Mouse (Mus musculus) embryonic facial prominence, embryonic 14.5 days (tissue): ENCODE results near the gene Abcc9. TPM values are rescaled to one million over a fixed set of nuclear protein-coding genes. Genes with fewer than 3 reads are reported as not detected.

Experiments used
- ATAC-seq: fragments of 200-750 bp; cut with Nextera tagmentation; 2 replicates; pipeline ENCODE4 v1.8.0; 2017; ENCODE audit warnings: low read depth, moderate number of reproducible peaks, moderate TSS enrichment
- DNase-seq: peaks from one replicate; pipeline ENCODE4 v3.0.0-alpha.2; 2015; ENCODE audit warnings: low spot score
- H3K27ac ChIP-seq: fragments of 300-500 bp; sonication (generic); replicated peaks from 2 replicates; pipeline ENCODE4 v1.5.1; 2014; ENCODE audit warnings: low read depth, mild to moderate bottlenecking, low read length, moderate library complexity
- H3K27me3 ChIP-seq: fragments of 300-500 bp; sonication (generic); replicated peaks from 2 replicates; pipeline ENCODE4 v1.6.1; 2014; ENCODE audit warnings: low read length; ENCODE audit not compliant: control insufficient read depth, insufficient read depth
- H3K36me3 ChIP-seq: fragments of 300-500 bp; sonication (generic); 2 replicates; pipeline ENCODE4 v1.6.1; 2014; ENCODE audit warnings: low read length, mixed read lengths; ENCODE audit not compliant: control insufficient read depth, insufficient read depth
- H3K4me1 ChIP-seq: fragments of 300-500 bp; sonication (generic); 2 replicates; pipeline ENCODE4 v1.6.1; 2014; ENCODE audit warnings: antibody characterized with exemption, low read length; ENCODE audit not compliant: control insufficient read depth, insufficient read depth
- H3K4me2 ChIP-seq: fragments of 300-500 bp; sonication (generic); 2 replicates; pipeline ENCODE4 v1.6.1; 2014; ENCODE audit warnings: low read depth, mild to moderate bottlenecking, low read length, moderate library complexity, mixed read lengths
- H3K4me3 ChIP-seq: fragments of 300-500 bp; sonication (generic); 2 replicates; pipeline ENCODE4 v1.5.1; 2014; ENCODE audit warnings: low read depth, mild to moderate bottlenecking, low read length
- H3K9ac ChIP-seq: fragments of 300-500 bp; sonication (generic); 2 replicates; pipeline ENCODE4 v1.6.1; 2014; ENCODE audit warnings: low read depth, mild to moderate bottlenecking, low read length, moderate library complexity, mixed read lengths
- H3K9me3 ChIP-seq: fragments of 300-500 bp; sonication (generic); 2 replicates; pipeline ENCODE4 v1.6.1; 2016; ENCODE audit warnings: low read length; ENCODE audit not compliant: control insufficient read depth
- WGBS: fragments of 180-500 bp; shearing (Covaris S2); extraction: QIAGEN DNeasy Blood & Tissue Kit; methylation state at CpG from one replicate; pipeline ENCODE4 v1.1.7; 2014; 5-methylcytosine and 5-hydroxymethylcytosine counted together
- polyA plus RNA-seq: library from polyadenylated mRNA; unstranded; fragments of >200 nt; fragmentation: Nextera tagmentation; extraction: Ambion mirVana; gene quantifications from 2 replicates; pipeline ENCODE4 v1.2.1, GENCODE M21; 2014

Gene Abcc9
- polyA plus RNA-seq, result 7.7 and 7.9 TPM in 2 replicates

DNA sequence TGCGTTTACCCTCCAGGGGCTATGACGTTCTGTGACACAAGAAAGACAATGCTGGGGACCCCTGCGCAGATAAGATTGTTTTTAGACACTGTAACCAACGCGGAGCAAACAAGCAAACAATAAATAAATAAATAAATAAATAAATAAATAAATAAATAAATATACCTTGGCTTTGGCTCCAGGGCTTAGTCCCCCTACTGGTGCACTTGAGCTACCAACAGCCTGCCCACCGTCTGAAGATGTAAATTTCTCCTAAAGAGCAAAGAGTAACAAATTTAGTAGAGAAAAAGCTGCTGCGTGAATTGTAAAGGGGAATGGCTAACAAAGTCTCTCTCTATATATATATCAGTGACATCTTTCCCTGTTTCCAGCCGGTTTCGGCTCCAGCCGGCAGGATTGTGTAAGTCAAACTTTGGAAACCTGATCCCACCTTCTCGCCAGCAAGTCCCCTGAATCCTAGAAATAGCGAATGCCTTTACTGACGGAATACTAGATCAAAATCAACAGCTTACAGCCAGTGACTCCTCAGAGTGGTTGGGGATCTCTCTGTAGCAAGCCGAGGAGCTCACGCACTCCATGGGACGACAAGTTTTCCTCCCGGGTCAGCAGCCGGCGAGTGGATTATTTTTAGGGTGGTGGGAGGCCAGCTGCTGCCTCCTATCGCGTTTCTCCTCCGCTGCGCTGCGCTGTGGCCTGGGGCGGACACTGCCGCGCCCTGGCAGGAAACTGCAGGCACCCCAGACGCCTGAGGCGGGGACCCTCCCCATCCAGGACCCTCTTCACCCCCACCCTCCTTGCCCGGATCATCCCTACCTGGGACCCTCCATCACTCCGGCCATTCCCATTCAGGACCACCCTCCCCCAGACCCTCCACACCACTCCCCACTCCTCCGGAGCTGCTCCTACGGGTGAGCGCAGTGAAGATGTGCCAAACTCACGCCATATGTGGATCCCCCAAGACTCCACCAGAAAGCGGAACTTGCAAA lies at the start of gene Abcc9:
TSS of gene Abcc9 (minus strand) at position 664 of the 986 bp plus-strand sequence.
- H3K9me3 ChIP-seq, result no peaks in the 10 kb centered on the region
- H3K4me1 ChIP-seq, result peaks cover 12% of the 10 kb centered on the region; the same call in 1 of the 2 replicates
- H3K36me3 ChIP-seq, result no peaks in the 10 kb centered on the region
- peak within 1 kb of the TSS; percentile 62 for H3K9ac ChIP-seq
- H3K4me2 ChIP-seq, result peak within 1 kb of the TSS; percentile 88
- peak within 1 kb of the TSS; percentile 48 for H3K4me3 ChIP-seq
- H3K27ac ChIP-seq, result peak within 1 kb of the TSS; percentile 46
- H3K27me3 ChIP-seq, result no peaks in the 10 kb centered on the region
- DNase-seq (peak; percentile 59), ATAC-seq (peak; percentile 73)
- 8% methylated on average over 32 of the region's 36 CpGs for WGBS

DNA sequence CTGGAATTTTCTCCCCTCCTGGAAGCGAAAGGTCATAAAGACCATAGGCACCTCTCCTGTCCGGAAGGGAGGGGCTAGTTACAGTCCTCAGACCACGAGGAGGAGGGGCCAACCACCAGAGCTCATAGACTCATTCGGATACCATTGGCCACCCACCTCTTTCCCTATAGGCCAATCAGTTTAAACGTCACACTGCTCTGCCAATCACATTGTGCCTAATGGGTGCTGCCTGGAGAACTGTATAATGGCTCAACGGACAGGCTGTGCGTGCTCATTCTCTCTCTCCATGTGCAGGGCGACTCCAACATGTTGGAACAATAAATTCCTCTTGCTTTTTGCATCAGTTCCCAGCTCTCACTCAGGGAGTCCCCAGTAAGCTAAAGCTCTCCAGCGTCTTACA lies 49.2 kb upstream of the Abcc9 start:
- no peak overlapping the region for H3K4me2 ChIP-seq
- H3K4me3 ChIP-seq, result no peak overlapping the region
- DNase-seq (no peak), ATAC-seq (peak; percentile 41; the same call in 1 of the 2 replicates)
- no peak overlapping the region for H3K9ac ChIP-seq
- H3K9me3 ChIP-seq, result no peaks in the 10 kb centered on the region
- 49% methylated on average over 9 of the region's 9 CpGs for WGBS
- H3K27ac ChIP-seq, result no peak overlapping the region
- H3K4me1 ChIP-seq, result 0 out of 2 replicates have a peak, but pooled peaks cover 7% of the 10 kb centered on the region
- H3K36me3 ChIP-seq, result no peaks in the 10 kb centered on the region
- peaks cover 10% of the 10 kb centered on the region for H3K27me3 ChIP-seq

DNA sequence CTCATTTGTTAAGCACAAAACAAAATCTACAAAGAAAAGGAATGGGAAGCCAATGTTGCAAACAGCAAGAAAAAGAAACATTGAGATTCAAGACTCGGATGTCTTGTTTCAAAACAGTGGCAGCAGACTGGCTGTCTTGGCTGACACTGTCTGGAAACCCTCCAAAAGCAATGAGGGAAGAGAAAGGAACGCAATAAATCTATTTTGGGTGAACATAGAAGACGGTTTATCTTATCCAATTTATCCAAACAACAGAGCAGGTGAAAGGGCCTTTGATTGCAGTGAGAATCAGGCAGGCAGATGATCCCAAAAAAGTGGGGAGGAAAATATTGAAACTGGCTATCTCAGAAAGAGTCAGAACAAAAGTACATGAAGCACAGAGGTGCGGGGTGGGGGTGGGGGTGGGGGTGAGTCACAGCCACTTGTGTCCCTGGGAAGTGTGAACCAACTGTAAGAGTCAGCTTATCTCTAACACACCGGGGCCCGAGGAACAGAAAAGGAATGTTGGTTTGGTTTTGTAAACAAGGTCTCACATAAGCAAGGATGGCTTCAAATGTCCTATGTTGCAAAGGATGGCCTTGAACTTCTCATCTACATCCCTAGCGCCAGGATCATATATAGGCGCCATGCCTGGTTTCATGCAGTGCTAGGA lies 46.1 kb upstream of the Abcc9 start:
- Histone ChIP-seq H3K27ac (no peak overlapping the region), H3K9ac (no peak overlapping the region), H3K36me3 (no peaks in the 10 kb centered on the region), H3K27me3 (no peaks in the 10 kb centered on the region), H3K9me3 (no peaks in the 10 kb centered on the region; the same call in 1 of the 2 replicates), H3K4me2 (no peak overlapping the region), H3K4me3 (no peak overlapping the region), H3K4me1 (0 out of 2 replicates have a peak, but pooled peaks cover 5% of the 10 kb centered on the region)
- ATAC-seq (no peak), DNase-seq (peak; percentile 19)
- 67% methylated on average over 8 of the region's 8 CpGs for WGBS

DNA sequence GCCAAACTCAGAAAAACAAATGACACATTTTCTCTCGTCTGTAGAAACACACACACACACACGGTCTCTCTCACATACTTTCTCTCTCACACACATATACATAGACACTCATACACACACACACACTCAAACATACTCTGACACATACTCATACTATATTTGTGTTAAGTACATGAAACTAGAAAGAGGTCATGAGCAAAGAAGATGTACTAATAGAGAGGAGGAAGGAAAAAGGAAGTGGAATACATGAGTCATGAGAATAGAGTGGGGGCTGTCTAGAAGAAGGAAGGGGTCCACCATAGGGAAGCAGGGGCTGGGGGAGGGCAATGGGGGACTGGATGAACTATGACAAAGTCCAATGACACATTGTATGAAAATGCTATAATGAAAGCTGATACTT lies 45.0 kb upstream of the Abcc9 start:
- Histone ChIP-seq H3K9ac (no peak overlapping the region), H3K9me3 (no peaks in the 10 kb centered on the region; the same call in 1 of the 2 replicates), H3K36me3 (no peaks in the 10 kb centered on the region), H3K27ac (no peak overlapping the region), H3K27me3 (no peaks in the 10 kb centered on the region), H3K4me1 (0 out of 2 replicates have a peak, but pooled peaks cover 5% of the 10 kb centered on the region), H3K4me3 (no peak overlapping the region), H3K4me2 (no peak overlapping the region)
- ATAC-seq (no peak), DNase-seq (no peak)
- WGBS, result 77% methylated on average over 2 of the region's 2 CpGs

DNA sequence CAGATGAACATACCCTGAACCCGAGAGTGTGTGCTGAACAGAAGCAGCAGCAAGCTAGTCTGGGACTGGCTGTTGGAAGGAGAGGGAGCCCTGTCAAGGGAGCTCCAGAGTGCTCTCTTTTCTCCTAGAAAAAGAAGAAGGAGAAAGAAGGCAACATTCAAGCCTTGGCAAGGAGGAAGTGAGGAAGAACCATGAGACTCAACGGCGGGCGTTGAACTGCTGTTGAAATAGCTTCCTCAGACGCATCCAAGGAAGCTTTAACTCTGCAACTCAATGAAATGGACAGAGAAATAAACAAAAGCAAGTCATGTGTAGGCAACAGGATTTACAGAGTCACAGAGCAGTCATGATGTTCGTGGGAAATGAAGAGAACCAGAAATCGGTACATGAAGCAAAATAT lies 44.6 kb upstream of the Abcc9 start:
- Histone ChIP-seq H3K36me3 (no peaks in the 10 kb centered on the region), H3K4me3 (no peak overlapping the region), H3K4me2 (no peak overlapping the region; the same call in 1 of the 2 replicates), H3K9ac (no peak overlapping the region), H3K9me3 (no peaks in the 10 kb centered on the region; the same call in 1 of the 2 replicates), H3K27ac (peak overlapping the region; percentile 61), H3K27me3 (no peaks in the 10 kb centered on the region), H3K4me1 (0 out of 2 replicates have a peak, but pooled peaks cover 5% of the 10 kb centered on the region)
- ATAC-seq (no peak), DNase-seq (no peak)
- 72% methylated on average over 7 of the region's 7 CpGs for WGBS

DNA sequence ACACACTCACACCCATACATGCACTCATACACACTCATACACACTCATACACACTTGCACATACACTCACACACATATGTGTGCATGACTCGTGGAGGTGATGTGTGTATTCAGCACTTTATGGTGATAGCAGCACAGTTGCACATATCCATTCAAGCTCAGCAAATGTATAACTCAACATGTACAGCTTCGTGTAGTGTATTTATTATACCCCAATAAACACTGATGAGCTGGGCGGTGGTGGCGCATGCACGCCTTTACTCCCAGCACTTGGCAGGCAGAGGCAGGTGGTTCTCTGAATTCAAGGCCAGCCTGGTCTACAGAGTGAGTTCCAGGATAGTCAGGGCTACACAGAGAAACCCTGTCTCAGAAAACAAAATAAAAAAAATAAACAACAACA lies 43.4 kb upstream of the Abcc9 start:
- Histone ChIP-seq H3K27ac (no peak overlapping the region), H3K4me1 (0 out of 2 replicates have a peak, but pooled peaks cover 5% of the 10 kb centered on the region), H3K4me3 (no peak overlapping the region), H3K4me2 (no peak overlapping the region), H3K36me3 (no peaks in the 10 kb centered on the region), H3K27me3 (no peaks in the 10 kb centered on the region), H3K9me3 (no peaks in the 10 kb centered on the region; the same call in 1 of the 2 replicates), H3K9ac (no peak overlapping the region)
- no peak for DNase-seq
- 88% methylated on average over 5 of the region's 5 CpGs for WGBS
- ATAC-seq, result no peak

DNA sequence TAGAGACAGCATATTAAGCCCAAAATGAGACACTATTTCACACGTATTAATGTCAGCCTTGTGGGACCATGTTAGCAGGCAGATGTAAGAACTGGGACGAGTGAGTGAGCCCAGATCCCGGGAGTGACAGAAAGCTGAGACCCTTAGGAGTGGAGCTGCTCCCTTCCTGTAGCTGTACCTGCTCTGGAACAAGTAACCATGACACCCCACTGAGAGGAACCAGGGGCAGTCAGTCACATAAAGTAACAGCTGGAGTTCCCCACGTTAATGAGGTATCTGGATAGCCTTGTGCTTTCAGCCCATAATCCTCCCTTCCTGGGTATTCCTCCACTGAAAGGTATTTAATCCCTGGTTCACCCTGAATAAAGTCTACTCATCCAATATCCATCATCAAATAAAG lies 41.1 kb upstream of the Abcc9 start:
- Histone ChIP-seq H3K4me1 (0 out of 2 replicates have a peak, but pooled peaks cover 5% of the 10 kb centered on the region), H3K27ac (no peak overlapping the region), H3K9me3 (no peaks in the 10 kb centered on the region; the same call in 1 of the 2 replicates), H3K27me3 (no peaks in the 10 kb centered on the region), H3K4me3 (no peak overlapping the region), H3K4me2 (no peak overlapping the region), H3K9ac (no peak overlapping the region), H3K36me3 (no peaks in the 10 kb centered on the region)
- WGBS, result 59% methylated on average over 4 of the region's 4 CpGs
- DNase-seq, result no peak
- ATAC-seq, result no peak

DNA sequence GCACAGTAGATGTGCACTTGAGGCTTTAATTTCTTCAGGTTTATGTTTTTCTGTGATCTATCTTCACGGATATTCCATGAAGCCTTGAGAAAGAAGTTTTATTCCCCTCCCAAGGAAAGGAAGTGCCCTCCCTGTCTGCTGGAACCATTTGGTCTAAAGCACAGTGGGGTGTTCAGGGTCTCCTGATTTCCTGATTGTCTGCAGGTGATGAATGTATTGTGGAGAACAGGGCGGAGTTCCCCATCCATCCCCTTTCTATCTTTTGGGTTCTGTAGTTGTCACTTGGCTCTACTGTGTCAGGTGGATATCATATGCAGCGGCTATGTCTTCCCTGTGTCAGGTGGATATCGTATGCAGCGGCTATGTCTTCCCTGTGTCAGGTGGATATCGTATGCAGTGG lies 39.6 kb upstream of the Abcc9 start:
- Histone ChIP-seq H3K36me3 (no peaks in the 10 kb centered on the region), H3K27me3 (no peaks in the 10 kb centered on the region), H3K9ac (no peak overlapping the region), H3K9me3 (no peaks in the 10 kb centered on the region; the same call in 1 of the 2 replicates), H3K27ac (no peak overlapping the region), H3K4me2 (no peak overlapping the region), H3K4me3 (no peak overlapping the region), H3K4me1 (0 out of 2 replicates have a peak, but pooled peaks cover 4% of the 10 kb centered on the region)
- WGBS, result 83% methylated on average over 6 of the region's 6 CpGs
- DNase-seq (no peak), ATAC-seq (no peak)
